Mouse (Mus musculus) hindbrain, embryonic 16.5 days (tissue): Measurements from ENCODE around the gene Ppp2r2c. TPM values are rescaled to one million over a fixed set of nuclear protein-coding genes. Genes with fewer than 3 reads are reported as not detected.

ENCODE experiments used
- ATAC-seq: fragments of 200-750 bp; cut with Nextera tagmentation; 2 replicates; pipeline ENCODE4 v1.8.0; 2017; ENCODE audit warnings: moderate TSS enrichment, moderate library complexity
- H3K27ac ChIP-seq: fragments of 300-500 bp; sonication (generic); 2 replicates; pipeline ENCODE4 v1.5.1; 2014; ENCODE audit warnings: low read depth, mild to moderate bottlenecking, control low read depth, low read length, moderate library complexity
- H3K27me3 ChIP-seq: fragments of 300-500 bp; sonication (generic); replicated peaks from 2 replicates; pipeline ENCODE4 v1.6.1; 2014; ENCODE audit warnings: low read length; ENCODE audit not compliant: control insufficient read depth, insufficient read depth
- H3K36me3 ChIP-seq: fragments of 300-500 bp; sonication (generic); 2 replicates; pipeline ENCODE4 v1.6.1; 2014; ENCODE audit warnings: mild to moderate bottlenecking, low read length, moderate library complexity, mixed read lengths; ENCODE audit not compliant: control insufficient read depth, insufficient read depth
- H3K4me1 ChIP-seq: fragments of 300-500 bp; sonication (generic); 2 replicates; pipeline ENCODE4 v1.6.1; 2014; ENCODE audit warnings: low read depth, low read length; ENCODE audit not compliant: control insufficient read depth, insufficient read depth
- H3K4me2 ChIP-seq: fragments of 300-500 bp; sonication (generic); 2 replicates; pipeline ENCODE4 v1.6.1; 2014; ENCODE audit warnings: mild to moderate bottlenecking, low read length, control low read depth, moderate library complexity
- H3K4me3 ChIP-seq: fragments of 300-500 bp; sonication (generic); 2 replicates; pipeline ENCODE4 v1.5.1; 2014; ENCODE audit warnings: mild to moderate bottlenecking, low read length, control low read depth, moderate library complexity
- H3K9ac ChIP-seq: fragments of 300-500 bp; sonication (generic); 2 replicates; pipeline ENCODE4 v1.6.1; 2014; ENCODE audit warnings: low read depth, mild to moderate bottlenecking, control low read depth, low read length, moderate library complexity
- H3K9me3 ChIP-seq: fragments of 300-500 bp; sonication (generic); 2 replicates; pipeline ENCODE4 v1.6.1; 2014; ENCODE audit warnings: mild to moderate bottlenecking, low read length, moderate library complexity; ENCODE audit not compliant: control insufficient read depth
- WGBS: fragments of 180-500 bp; shearing (Covaris S2); extraction: QIAGEN DNeasy Blood & Tissue Kit; methylation state at CpG from one replicate; pipeline ENCODE4 v1.1.7; 2014; 5-methylcytosine and 5-hydroxymethylcytosine counted together
- polyA plus RNA-seq: library from polyadenylated mRNA; unstranded; fragments of >200 nt; fragmentation: Nextera tagmentation; extraction: Ambion mirVana; gene quantifications from 2 replicates; pipeline ENCODE4 v1.2.1, GENCODE M21; 2015

Gene Ppp2r2c
- polyA plus RNA-seq, 1 experiment from 2014 or later, result 52.4 TPM

GRCm38 (mm10) chr5:36866701-36867250 lies 1.5 kb upstream of the Ppp2r2c start:
- ATAC-seq, result no peak
- Histone ChIP-seq H3K27me3 (peaks cover 11% of the 10 kb centered on the region), H3K9ac (no peak overlapping the region; the same call in 1 of the 2 replicates), H3K36me3 (no peaks in the 10 kb centered on the region), H3K27ac (no peak overlapping the region), H3K9me3 (no peaks in the 10 kb centered on the region), H3K4me2 (peak overlapping the region; percentile 74), H3K4me1 (peaks cover 8% of the 10 kb centered on the region; the same call in 1 of the 2 replicates), H3K4me3 (no peak overlapping the region; the same call in 1 of the 2 replicates)
- 67% methylated on average over 7 of the region's 7 CpGs for WGBS

GRCm38 (mm10) chr5:36867561-36867960 lies 752 bp upstream of the Ppp2r2c start:
- Histone ChIP-seq H3K9me3 (no peaks in the 10 kb centered on the region), H3K36me3 (no peaks in the 10 kb centered on the region), H3K27me3 (peaks cover 11% of the 10 kb centered on the region), H3K4me1 (peaks cover 8% of the 10 kb centered on the region; the same call in 1 of the 2 replicates), H3K4me2 (peak overlapping the region; percentile 74), H3K4me3 (peak overlapping the region; percentile 71), H3K27ac (no peak overlapping the region), H3K9ac (peak overlapping the region; percentile 85)
- ATAC-seq, result 0 out of 2 replicates have a peak, but pooled peaks have one; percentile 19
- WGBS, result 8% methylated on average over 6 of the region's 6 CpGs

- peak overlapping the region; percentile 85 for H3K9ac ChIP-seq
- H3K27ac ChIP-seq, result peak overlapping the region; percentile 88
- peak overlapping the region; percentile 74 for H3K4me2 ChIP-seq
- 4% methylated on average over 7 of the region's 7 CpGs for WGBS
- no peaks in the 10 kb centered on the region for H3K36me3 ChIP-seq
- peak overlapping the region; percentile 71 for H3K4me3 ChIP-seq
- peak; percentile 13 for ATAC-seq
- H3K9me3 ChIP-seq, result no peaks in the 10 kb centered on the region
- H3K4me1 ChIP-seq, result peaks cover 8% of the 10 kb centered on the region; the same call in 1 of the 2 replicates
- peaks cover 11% of the 10 kb centered on the region for H3K27me3 ChIP-seq
These were observed 869 bp downstream of the Ppp2r2c start for GRCm38 (mm10) chr5:36869186-36869577.

GRCm38 (mm10) chr5:36869578-36870236 lies 1.4 kb downstream of the Ppp2r2c start:
- Histone ChIP-seq H3K9ac (peak overlapping the region; percentile 85), H3K27ac (peak overlapping the region; percentile 88), H3K4me1 (peaks cover 8% of the 10 kb centered on the region; the same call in 1 of the 2 replicates), H3K27me3 (peaks cover 11% of the 10 kb centered on the region), H3K4me2 (peak overlapping the region; percentile 74), H3K36me3 (no peaks in the 10 kb centered on the region), H3K9me3 (no peaks in the 10 kb centered on the region), H3K4me3 (peak overlapping the region; percentile 71)
- under 1% methylated on average over 56 of the region's 56 CpGs for WGBS
- peak; percentile 47 for ATAC-seq

- 87% methylated on average over 6 of the region's 6 CpGs for WGBS
- no peaks in the 10 kb centered on the region for H3K36me3 ChIP-seq
- H3K4me3 ChIP-seq, result no peak overlapping the region
- peak overlapping the region; percentile 74 for H3K4me2 ChIP-seq
- H3K27me3 ChIP-seq, result peaks cover 9% of the 10 kb centered on the region; the same call in 1 of the 2 replicates
- H3K4me1 ChIP-seq, result peaks cover 8% of the 10 kb centered on the region; the same call in 1 of the 2 replicates
- no peaks in the 10 kb centered on the region for H3K9me3 ChIP-seq
- H3K9ac ChIP-seq, result no peak overlapping the region
- H3K27ac ChIP-seq, result no peak overlapping the region
- no peak for ATAC-seq
These were observed 2.6 kb downstream of the Ppp2r2c start for GRCm38 (mm10) chr5:36870916-36871315.

GRCm38 (mm10) chr5:36875956-36876355 lies 7.6 kb downstream of the Ppp2r2c start:
- H3K9ac ChIP-seq, result no peak overlapping the region
- no peaks in the 10 kb centered on the region for H3K9me3 ChIP-seq
- no peak for ATAC-seq
- no peak overlapping the region for H3K4me3 ChIP-seq
- no peak overlapping the region for H3K27ac ChIP-seq
- H3K4me2 ChIP-seq, result no peak overlapping the region
- peaks cover 3% of the 10 kb centered on the region; the same call in 1 of the 2 replicates for H3K4me1 ChIP-seq
- H3K36me3 ChIP-seq, result no peaks in the 10 kb centered on the region
- WGBS, result 71% methylated on average over 4 of the region's 4 CpGs
- H3K27me3 ChIP-seq, result no peaks in the 10 kb centered on the region; the same call in 1 of the 2 replicates

- 36% methylated on average over 7 of the region's 7 CpGs for WGBS
- Histone ChIP-seq H3K27me3 (no peaks in the 10 kb centered on the region), H3K4me2 (no peak overlapping the region), H3K36me3 (no peaks in the 10 kb centered on the region), H3K9me3 (no peaks in the 10 kb centered on the region), H3K4me3 (no peak overlapping the region), H3K27ac (no peak overlapping the region), H3K9ac (no peak overlapping the region), H3K4me1 (peaks cover 4% of the 10 kb centered on the region; the same call in 1 of the 2 replicates)
- peak; percentile 53 for ATAC-seq
These were observed 8.6 kb downstream of the Ppp2r2c start for GRCm38 (mm10) chr5:36876777-36877396.

GRCm38 (mm10) chr5:36877641-36878040 lies 9.3 kb downstream of the Ppp2r2c start:
- H3K4me3 ChIP-seq, result no peak overlapping the region
- WGBS, result 77% methylated on average over 2 of the region's 2 CpGs

GRCm38 (mm10) chr5:36878801-36879200 lies 10.5 kb downstream of the Ppp2r2c start:
- WGBS, result 80% methylated on average over 4 of the region's 4 CpGs
- no peak overlapping the region for H3K9ac ChIP-seq
- no peak overlapping the region for H3K27ac ChIP-seq

More at GRCm38 (mm10) chr5:36877641-36878040, 9.3 kb downstream of the Ppp2r2c start:
- no peak for ATAC-seq
- H3K9ac ChIP-seq, result no peak overlapping the region
- H3K4me1 ChIP-seq, result peaks cover 4% of the 10 kb centered on the region; the same call in 1 of the 2 replicates
- H3K36me3 ChIP-seq, result no peaks in the 10 kb centered on the region
- H3K9me3 ChIP-seq, result no peaks in the 10 kb centered on the region
- H3K27ac ChIP-seq, result no peak overlapping the region
- no peaks in the 10 kb centered on the region for H3K27me3 ChIP-seq
- H3K4me2 ChIP-seq, result no peak overlapping the region

More at GRCm38 (mm10) chr5:36878801-36879200, 10.5 kb downstream of the Ppp2r2c start:
- Histone ChIP-seq H3K4me3 (no peak overlapping the region), H3K4me2 (no peak overlapping the region), H3K27me3 (no peaks in the 10 kb centered on the region), H3K36me3 (no peaks in the 10 kb centered on the region), H3K9me3 (no peaks in the 10 kb centered on the region), H3K4me1 (peaks cover 4% of the 10 kb centered on the region; the same call in 1 of the 2 replicates)
- ATAC-seq, result no peak
